Mouse (Mus musculus): ENCODE data around the gene Hcfc1r1.

Hcfc1r1 gene

DNA sequence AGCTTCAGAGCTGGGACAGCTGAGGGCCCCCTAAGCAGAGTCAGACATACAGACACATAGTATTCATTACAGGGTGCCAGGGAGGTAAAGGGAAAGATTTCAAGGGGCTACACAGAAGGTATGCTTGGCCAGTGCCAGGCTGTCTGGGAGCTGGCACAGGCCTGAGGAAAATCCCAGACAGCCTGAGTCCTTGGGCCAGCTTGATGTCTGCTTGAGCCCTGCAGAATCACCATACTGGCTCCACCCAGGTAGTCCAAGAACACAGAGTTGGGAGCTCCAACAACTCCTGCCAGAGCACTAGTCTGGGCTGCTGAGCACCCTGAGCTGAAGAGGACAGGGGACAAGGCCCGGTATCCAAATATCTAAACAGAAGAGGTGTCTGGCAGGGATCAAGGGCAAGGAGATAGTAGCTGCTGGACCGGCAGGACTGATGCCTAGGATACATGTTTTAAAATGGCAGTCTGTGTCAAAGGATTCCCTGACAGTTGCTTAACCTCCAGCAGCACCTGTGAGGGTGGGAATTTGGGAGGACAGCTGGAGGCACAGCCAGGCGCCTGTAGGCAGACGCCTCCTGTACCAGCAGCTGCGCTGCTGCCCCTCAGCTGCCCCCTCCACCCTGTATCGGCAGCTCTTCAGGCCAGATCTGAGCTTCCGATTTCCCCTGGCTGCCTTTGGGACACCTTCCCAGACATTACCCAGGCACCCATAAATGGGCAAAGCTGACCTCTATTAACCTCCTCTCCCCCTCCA, 49.2 kb downstream of the Hcfc1r1 start, which contains the start of gene 1520401A03Rik:
1520401A03Rik (minus strand) TSS at position 408 of the 750 bp plus-strand sequence.
- DNase-seq, result no peak
